Mouse (Mus musculus): ENCODE data around the gene Mpc2. TPM values are rescaled to one million over a fixed set of nuclear protein-coding genes. Genes with fewer than 3 reads are reported as not detected.
A peak's percentile ranks its signal among the peaks of the same experiment; 100 is the strongest.

Mpc2 gene
- polyA plus RNA-seq (2011; ENCODE audit: insufficient read depth, insufficient read length, low read depth, missing spikeins): 13.8 and 14.8 TPM in 2 replicates

DNA sequence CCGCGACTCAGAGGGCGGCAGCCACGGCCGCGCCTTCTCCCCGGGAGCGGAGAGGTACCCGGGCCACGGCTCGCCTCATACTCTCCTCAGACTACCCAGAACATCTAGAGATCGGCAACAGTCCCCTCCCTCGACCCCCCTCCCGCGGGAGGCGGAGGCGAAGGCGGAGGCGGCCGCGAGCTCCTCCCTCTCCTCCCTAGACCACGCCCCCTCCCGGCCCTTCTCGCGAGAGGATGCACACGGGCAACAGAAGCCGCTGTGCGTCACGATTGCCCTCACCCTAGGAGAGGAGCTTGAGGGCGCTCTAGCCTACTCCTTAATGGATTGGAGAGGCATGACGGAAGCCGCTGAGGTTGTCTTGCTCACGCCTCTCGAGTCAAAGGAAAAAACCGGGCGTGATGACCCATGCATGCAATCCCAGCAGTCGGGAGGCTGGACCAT, at the start of gene Mpc2, which contains the start of gene Dcaf6:
Gene Mpc2, plus strand, starts transcription at position 278 of the 441 bp plus-strand sequence.
Gene Dcaf6, minus strand, starts transcription at position 116 of the 441 bp plus-strand sequence.
- Histone ChIP-seq H3K27ac (ENCODE audit: insufficient read depth, low read length) (0 out of 2 replicates have a peak within 1 kb of the TSS, but pooled peaks have one; percentile 46), H3K4me3 (ENCODE audit: low read depth, low read length) (peak within 1 kb of the TSS; percentile 97), H3K9ac (ENCODE audit: low read depth, poor library complexity, severe bottlenecking) (peak within 1 kb of the TSS; percentile 77), H3K9me3 (replicated peaks; ENCODE audit: control insufficient read depth, insufficient read depth, low read length, poor library complexity, severe bottlenecking) (no peaks in the 10 kb centered on the region), H3K27me3 (ENCODE audit: control insufficient read depth, insufficient read depth, low read length, poor library complexity, severe bottlenecking) (no peaks in the 10 kb centered on the region), H3K36me3 (ENCODE audit: control insufficient read depth, insufficient read depth, low read length, poor library complexity, severe bottlenecking) (no peaks in the 10 kb centered on the region), H3K4me1 (ENCODE audit: control insufficient read depth, insufficient read depth, low read length) (no peaks in the 10 kb centered on the region)
- TF ChIP-seq POLR2A (IDR thresholded peaks at IDR 0.05; ENCODE audit: insufficient read depth, low read length): peak; percentile 60
- no peak for TF ChIP-seq EP300 (IDR thresholded peaks at IDR 0.05; ENCODE audit: insufficient read depth, low read depth, low read length)
- TF ChIP-seq CTCF (IDR thresholded peaks at IDR 0.05; ENCODE audit: low read depth, low read length): peak; percentile 12

DNA sequence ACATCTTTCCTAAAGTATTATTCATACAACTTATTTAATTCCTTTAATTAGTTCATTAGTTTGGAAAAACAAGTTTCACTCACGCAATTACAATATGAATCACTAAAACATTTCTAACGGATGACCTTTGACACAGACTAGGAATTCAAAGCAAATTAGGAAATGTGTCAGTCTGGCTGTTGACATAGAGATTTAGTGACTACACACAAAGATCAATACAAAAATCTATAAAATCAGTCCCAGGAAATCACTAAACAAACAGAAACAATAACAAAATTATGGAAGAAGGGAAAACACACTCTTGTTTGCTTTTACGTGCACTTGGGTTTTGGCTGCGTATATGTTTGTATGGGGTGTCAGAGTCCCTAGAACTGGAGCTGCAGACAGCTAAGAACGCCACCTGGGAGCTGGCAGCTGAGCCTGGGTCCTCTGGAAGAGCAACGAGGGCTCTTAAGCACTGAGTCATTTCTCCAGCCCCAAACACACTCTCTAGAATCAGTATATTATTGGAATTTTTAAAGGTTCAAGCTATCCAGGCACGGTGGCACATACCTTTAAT, 39.0 kb upstream of the Mpc2 start:
- Histone ChIP-seq H3K27ac (ENCODE audit: insufficient read depth, low read length) (no peak overlapping the region), H3K4me1 (ENCODE audit: control insufficient read depth, insufficient read depth, low read length) (no peaks in the 10 kb centered on the region)

GRCm38 (mm10) chr1:165426254-165426653, 34.2 kb upstream of the Mpc2 start:
- H3K9me3 ChIP-seq (replicated peaks; ENCODE audit: control insufficient read depth, insufficient read depth, low read length, poor library complexity, severe bottlenecking): no peaks in the 10 kb centered on the region
- no peak overlapping the region for H3K4me3 ChIP-seq (ENCODE audit: low read depth, low read length)
- no peak overlapping the region for H3K27ac ChIP-seq (ENCODE audit: insufficient read depth, low read length)

More for the DNA sequence above, 39.0 kb upstream of the Mpc2 start:
- TF ChIP-seq EP300 (IDR thresholded peaks at IDR 0.05; ENCODE audit: insufficient read depth, low read depth, low read length): no peak
- no peak for TF ChIP-seq CTCF (IDR thresholded peaks at IDR 0.05; ENCODE audit: low read depth, low read length)
- H3K9ac ChIP-seq (ENCODE audit: low read depth, poor library complexity, severe bottlenecking): no peak overlapping the region
- no peaks in the 10 kb centered on the region for H3K9me3 ChIP-seq (replicated peaks; ENCODE audit: control insufficient read depth, insufficient read depth, low read length, poor library complexity, severe bottlenecking)
- no peaks in the 10 kb centered on the region for H3K27me3 ChIP-seq (ENCODE audit: control insufficient read depth, insufficient read depth, low read length, poor library complexity, severe bottlenecking)
- no peaks in the 10 kb centered on the region for H3K36me3 ChIP-seq (ENCODE audit: control insufficient read depth, insufficient read depth, low read length, poor library complexity, severe bottlenecking)
- H3K4me3 ChIP-seq (ENCODE audit: low read depth, low read length): no peak overlapping the region

DNA sequence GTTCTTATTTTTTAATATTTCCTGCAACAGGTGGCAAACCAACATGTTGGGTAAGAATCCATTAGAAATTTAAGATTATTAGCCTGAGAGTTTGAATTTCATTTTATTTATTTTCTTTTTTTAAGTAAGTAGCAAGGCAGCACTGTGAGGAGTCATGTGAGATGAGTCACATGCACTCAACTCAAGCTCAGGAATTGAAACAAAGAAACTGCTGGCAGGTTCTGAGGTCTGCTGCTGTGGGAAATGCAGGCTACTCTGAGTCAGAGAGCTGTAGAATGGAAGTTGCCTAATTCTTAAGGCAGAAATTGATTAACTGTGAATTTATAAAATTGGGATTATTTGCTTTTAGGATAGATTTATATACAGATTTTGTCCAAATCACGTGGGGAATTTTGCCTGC, 27.6 kb upstream of the Mpc2 start:
- Histone ChIP-seq H3K27me3 (ENCODE audit: control insufficient read depth, insufficient read depth, low read length, poor library complexity, severe bottlenecking) (no peaks in the 10 kb centered on the region), H3K27ac (ENCODE audit: insufficient read depth, low read length) (no peak overlapping the region), H3K4me1 (ENCODE audit: control insufficient read depth, insufficient read depth, low read length) (no peaks in the 10 kb centered on the region), H3K9ac (ENCODE audit: low read depth, poor library complexity, severe bottlenecking) (no peak overlapping the region), H3K36me3 (ENCODE audit: control insufficient read depth, insufficient read depth, low read length, poor library complexity, severe bottlenecking) (no peaks in the 10 kb centered on the region), H3K4me3 (ENCODE audit: low read depth, low read length) (no peak overlapping the region), H3K9me3 (replicated peaks; ENCODE audit: control insufficient read depth, insufficient read depth, low read length, poor library complexity, severe bottlenecking) (no peaks in the 10 kb centered on the region)
- TF ChIP-seq EP300 (IDR thresholded peaks at IDR 0.05; ENCODE audit: insufficient read depth, low read depth, low read length): no peak
- TF ChIP-seq CTCF (IDR thresholded peaks at IDR 0.05; ENCODE audit: low read depth, low read length): no peak
- no peak for TF ChIP-seq POLR2A (IDR thresholded peaks at IDR 0.05; ENCODE audit: insufficient read depth, low read length)

More at GRCm38 (mm10) chr1:165426254-165426653, 34.2 kb upstream of the Mpc2 start:
- TF ChIP-seq CTCF (IDR thresholded peaks at IDR 0.05; ENCODE audit: low read depth, low read length) (no peak), POLR2A (IDR thresholded peaks at IDR 0.05; ENCODE audit: insufficient read depth, low read length) (no peak), EP300 (IDR thresholded peaks at IDR 0.05; ENCODE audit: insufficient read depth, low read depth, low read length) (no peak)
- Histone ChIP-seq H3K9ac (ENCODE audit: low read depth, poor library complexity, severe bottlenecking) (no peak overlapping the region), H3K4me1 (ENCODE audit: control insufficient read depth, insufficient read depth, low read length) (no peaks in the 10 kb centered on the region), H3K27me3 (ENCODE audit: control insufficient read depth, insufficient read depth, low read length, poor library complexity, severe bottlenecking) (no peaks in the 10 kb centered on the region), H3K36me3 (ENCODE audit: control insufficient read depth, insufficient read depth, low read length, poor library complexity, severe bottlenecking) (no peaks in the 10 kb centered on the region)

GRCm38 (mm10) chr1:165438289-165439021, 22.0 kb upstream of the Mpc2 start:
- H3K27ac ChIP-seq (ENCODE audit: insufficient read depth, low read length): no peak overlapping the region
- H3K27me3 ChIP-seq (ENCODE audit: control insufficient read depth, insufficient read depth, low read length, poor library complexity, severe bottlenecking): no peaks in the 10 kb centered on the region
- no peaks in the 10 kb centered on the region for H3K36me3 ChIP-seq (ENCODE audit: control insufficient read depth, insufficient read depth, low read length, poor library complexity, severe bottlenecking)
- TF ChIP-seq CTCF (IDR thresholded peaks at IDR 0.05; ENCODE audit: low read depth, low read length) (no peak), EP300 (IDR thresholded peaks at IDR 0.05; ENCODE audit: insufficient read depth, low read depth, low read length) (no peak), POLR2A (IDR thresholded peaks at IDR 0.05; ENCODE audit: insufficient read depth, low read length) (no peak)
- no peak overlapping the region for H3K9ac ChIP-seq (ENCODE audit: low read depth, poor library complexity, severe bottlenecking)
- no peaks in the 10 kb centered on the region for H3K4me1 ChIP-seq (ENCODE audit: control insufficient read depth, insufficient read depth, low read length)
- no peak overlapping the region for H3K4me3 ChIP-seq (ENCODE audit: low read depth, low read length)
- no peaks in the 10 kb centered on the region for H3K9me3 ChIP-seq (replicated peaks; ENCODE audit: control insufficient read depth, insufficient read depth, low read length, poor library complexity, severe bottlenecking)

DNA sequence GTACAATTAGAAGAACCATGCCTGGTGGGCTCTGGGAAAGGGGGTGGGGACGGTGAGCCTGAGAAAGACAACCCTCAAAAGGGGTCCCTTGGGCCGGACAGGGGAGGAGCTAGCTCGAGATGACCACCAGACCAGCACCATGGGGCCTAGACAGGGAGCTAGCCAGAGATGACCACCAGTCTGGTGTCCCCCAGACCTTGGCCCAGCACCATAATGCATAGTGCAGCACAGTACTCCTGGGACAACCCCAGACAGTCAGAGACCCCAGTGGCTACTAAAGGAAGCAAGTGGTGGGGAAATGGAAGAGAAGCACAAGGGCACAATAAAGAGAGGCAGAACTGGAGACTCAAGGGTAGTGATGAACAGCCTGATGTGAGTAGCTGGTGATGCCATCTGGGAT, 19.6 kb upstream of the Mpc2 start:
- H3K27ac ChIP-seq (ENCODE audit: insufficient read depth, low read length): no peak overlapping the region
- no peaks in the 10 kb centered on the region for H3K9me3 ChIP-seq (replicated peaks; ENCODE audit: control insufficient read depth, insufficient read depth, low read length, poor library complexity, severe bottlenecking)
- TF ChIP-seq CTCF (IDR thresholded peaks at IDR 0.05; ENCODE audit: low read depth, low read length) (no peak), POLR2A (IDR thresholded peaks at IDR 0.05; ENCODE audit: insufficient read depth, low read length) (no peak), EP300 (IDR thresholded peaks at IDR 0.05; ENCODE audit: insufficient read depth, low read depth, low read length) (no peak)

More for the DNA sequence above, 19.6 kb upstream of the Mpc2 start:
- Histone ChIP-seq H3K9ac (ENCODE audit: low read depth, poor library complexity, severe bottlenecking) (no peak overlapping the region), H3K4me1 (ENCODE audit: control insufficient read depth, insufficient read depth, low read length) (no peaks in the 10 kb centered on the region), H3K4me3 (ENCODE audit: low read depth, low read length) (no peak overlapping the region), H3K36me3 (ENCODE audit: control insufficient read depth, insufficient read depth, low read length, poor library complexity, severe bottlenecking) (no peaks in the 10 kb centered on the region), H3K27me3 (ENCODE audit: control insufficient read depth, insufficient read depth, low read length, poor library complexity, severe bottlenecking) (no peaks in the 10 kb centered on the region)
